ENCODE assay signal across 8 mouse cellular contexts in genomic region chr4:63398854-63399609, GRCm38 (mm10). TPM values are rescaled to one million over a fixed set of nuclear protein-coding genes. Genes with fewer than 3 reads are reported as not detected.
DNase-seq lines count a peak whose midpoint lies in the region; ATAC-seq and TF ChIP-seq lines count a peak whose summit lies in the region.

No protein-coding gene starts in this region.

- no peak for ATAC-seq in forebrain, postnatal 0 days
- peak; percentile 55 for ATAC-seq in megakaryocyte, adult 5-6 weeks (ENCODE audit: poor library complexity, severe bottlenecking)

- TF ChIP-seq CTCF in layer of hippocampus, adult 2 months (conservative IDR thresholded peaks at IDR 0.05): no peak
- TF ChIP-seq CTCF in forebrain, postnatal 0 days (IDR thresholded peaks at IDR 0.05; ENCODE audit: low read depth): no peak

- H3K4me2 ChIP-seq in forebrain, postnatal 0 days (ENCODE audit: low read depth): no peak overlapping the region

- no peak overlapping the region for H3K4me3 ChIP-seq in layer of hippocampus, adult 2 months
- H3K4me3 ChIP-seq in forebrain, postnatal 0 days (ENCODE audit: low read depth, low read length): no peak overlapping the region

- 0 out of 2 replicates have a peak, but pooled peaks cover 4% of the 10 kb centered on the region for H3K36me3 ChIP-seq in forebrain, postnatal 0 days (ENCODE audit: insufficient read depth)

- H3K4me1 ChIP-seq in forebrain, postnatal 0 days (ENCODE audit: insufficient read depth): peaks cover 7% of the 10 kb centered on the region

- H3K27me3 ChIP-seq in forebrain, postnatal 0 days (ENCODE audit: insufficient read depth, low read length): no peaks in the 10 kb centered on the region

- H3K27ac ChIP-seq in layer of hippocampus, adult 2 months: peak overlapping the region; percentile 39; the same call in 1 of the 2 replicates
- 0 out of 2 replicates have a peak overlapping the region, but pooled peaks have one; percentile 21 for H3K27ac ChIP-seq in forebrain, postnatal 0 days (ENCODE audit: low read depth, low read length)

- no peak overlapping the region for H3K9ac ChIP-seq in forebrain, postnatal 0 days

- H3K9me3 ChIP-seq in forebrain, postnatal 0 days (ENCODE audit: low read length): no peaks in the 10 kb centered on the region

- DNase-seq in layer of hippocampus, adult 2 months (ENCODE audit: low spot score in 2 of 2): no peak
- no peak for DNase-seq in layer of hippocampus, postnatal 25 days (ENCODE audit: extremely low spot score in 1 of 2, low spot score in 1 of 2)
- no peak for DNase-seq in forebrain, postnatal 0 days
- DNase-seq in kidney, postnatal 14 days: peak; percentile 28
- no peak for DNase-seq in frontal cortex, postnatal 14 days (ENCODE audit: low spot score in 2 of 2)
- no peak for DNase-seq in frontal cortex, adult 2 months (ENCODE audit: extremely low spot score in 1 of 2, low spot score in 1 of 2)
- DNase-seq in adrenal gland, postnatal 25 days: no peak

- WGBS in forebrain, postnatal 0 days: 58% methylated on average over 11 of the region's 11 CpGs

RNA-seq across cellular contexts. Expression of gene Akna, which starts 4.1 kb away (rescaled TPM):
- 1 to 10 TPM; 3.5 to 3.8 TPM for total RNA-seq in layer of hippocampus, adult 2 months (2021)
- 1 to 10 TPM; 2.6 to 4.4 TPM for total RNA-seq in layer of hippocampus, postnatal 25 days (2021)
- 3.5 and 6.1 TPM in 2 replicates for total RNA-seq in forebrain, postnatal 0 days (2014; rRNA removed)
- 1.2 and 3.8 TPM in 2 replicates for polyA plus RNA-seq in forebrain, postnatal 0 days (2015; fragmentation: Nextera tagmentation; extraction: Ambion mirVana)
- 84.6 and 91.2 TPM in 2 replicates for total RNA-seq in megakaryocyte, adult 5-6 weeks (2015)
- total RNA-seq in megakaryocyte, adult 5-6 weeks (2017): 43.5 and 56.7 TPM in 2 replicates
- polyA plus RNA-seq in frontal cortex, adult 2 months (2012; rRNA removed): 2.7 and 3.1 TPM in 2 replicates
- 2.7 and 3.8 TPM in 2 replicates for total RNA-seq in adrenal gland, postnatal 25 days (2021)

RNA-seq across cellular contexts. Expression of gene Orm2, which starts 36.8 kb away (rescaled TPM):
- not detected for total RNA-seq in layer of hippocampus, adult 2 months (2021)
- not detected for total RNA-seq in layer of hippocampus, postnatal 25 days (2021)
- total RNA-seq in forebrain, postnatal 0 days (2014; rRNA removed): not detected in 2 replicates
- polyA plus RNA-seq in forebrain, postnatal 0 days (2015; fragmentation: Nextera tagmentation; extraction: Ambion mirVana): not detected in 2 replicates
- total RNA-seq in megakaryocyte, adult 5-6 weeks (2015): not detected in 2 replicates
- not detected in 2 replicates for total RNA-seq in megakaryocyte, adult 5-6 weeks (2017)
- polyA plus RNA-seq in frontal cortex, adult 2 months (2012; rRNA removed): 0.15 TPM in 1 of 2 replicates, not detected in the other
- total RNA-seq in adrenal gland, postnatal 25 days (2021): 3.3 and 6.7 TPM in 2 replicates

RNA-seq across cellular contexts. Expression of gene Orm3, which starts 43.1 kb away (rescaled TPM):
- not detected for total RNA-seq in layer of hippocampus, adult 2 months (2021)
- not detected for total RNA-seq in layer of hippocampus, postnatal 25 days (2021)
- not detected in 2 replicates for total RNA-seq in forebrain, postnatal 0 days (2014; rRNA removed)
- polyA plus RNA-seq in forebrain, postnatal 0 days (2015; fragmentation: Nextera tagmentation; extraction: Ambion mirVana): not detected in 2 replicates
- total RNA-seq in megakaryocyte, adult 5-6 weeks (2015): not detected in 2 replicates
- not detected in 2 replicates for total RNA-seq in megakaryocyte, adult 5-6 weeks (2017)
- not detected in 2 replicates for polyA plus RNA-seq in frontal cortex, adult 2 months (2012; rRNA removed)
- 9.9 and 10.4 TPM in 2 replicates for total RNA-seq in adrenal gland, postnatal 25 days (2021)

RNA-seq across cellular contexts. Expression of gene Orm1, which starts 54.7 kb away (rescaled TPM):
- total RNA-seq in layer of hippocampus, adult 2 months (2021): not detected
- total RNA-seq in layer of hippocampus, postnatal 25 days (2021): not detected
- total RNA-seq in forebrain, postnatal 0 days (2014; rRNA removed): not detected in 2 replicates
- not detected in 2 replicates for polyA plus RNA-seq in forebrain, postnatal 0 days (2015; fragmentation: Nextera tagmentation; extraction: Ambion mirVana)
- 18.3 and 25.9 TPM in 2 replicates for total RNA-seq in megakaryocyte, adult 5-6 weeks (2015)
- 28.3 and 30.2 TPM in 2 replicates for total RNA-seq in megakaryocyte, adult 5-6 weeks (2017)
- 0.12 TPM in 1 of 2 replicates, not detected in the other for polyA plus RNA-seq in frontal cortex, adult 2 months (2012; rRNA removed)
- total RNA-seq in adrenal gland, postnatal 25 days (2021): 28.8 and 42.3 TPM in 2 replicates

Comparison
In these comparisons a context has a peak if more than half of its experiments do, and no peak if none do; other contexts are left out.
1. RNA of gene Orm3, which starts 43.1 kb away (total RNA-seq): 9.9 to 10.4 TPM in adrenal gland, postnatal 25 days; not detected in layer of hippocampus, adult 2 months, not detected in layer of hippocampus, postnatal 25 days, not detected in forebrain, postnatal 0 days and not detected in megakaryocyte, adult 5-6 weeks; every median in the first group is over 10 times any median in the second.